Mouse (Mus musculus) v-Abl transformed pro-B cells (cell line): Measurements from ENCODE around the gene Lrch3.
"Not testable (repeated sequence)": the region's sequence is repeated elsewhere in the genome, so short reads cannot be mapped to it uniquely, and the experiment has no call there.

ENCODE experiments used
- in situ Hi-C, 2 experiments: fragments of 400-800 bp; cut with MboI; formaldehyde crosslinking; loops; one replicate each; pipeline ENCODE4 v1.15.1; 2025; ENCODE audit not compliant: unreplicated experiment in 2 of 2

The Lrch3 gene

GRCm38 (mm10) chr16:33043268-33043667, 129.4 kb downstream of the Lrch3 start:
- in situ Hi-C loops = loop anchor here in 1 of 2 experiments (25.0 kb wide), 1 partner anchor 919 kb away; the partner anchor contains the start of gene Umps

- in situ Hi-C loops = loop anchor here in 1 of 2 experiments (25.0 kb wide), 1 partner anchor 914 kb away; the partner anchor contains the start of gene Umps
Measured at GRCm38 (mm10) chr16:33048004-33048403, 134.1 kb downstream of the Lrch3 start.

- in situ Hi-C loops = loop anchor here in 1 of 2 experiments (25.0 kb wide), 1 partner anchor 914 kb away; the partner anchor contains the start of gene Umps
Measured at GRCm38 (mm10) chr16:33048686-33049085, 134.8 kb downstream of the Lrch3 start.

GRCm38 (mm10) chr16:33049809-33050208, 135.9 kb downstream of the Lrch3 start:
- in situ Hi-C loops = loop anchor here in 1 of 2 experiments (25.0 kb wide), 1 partner anchor 912 kb away; the partner anchor contains the start of gene Umps

- in situ Hi-C loops = no loop called here
Measured at GRCm38 (mm10) chr16:33053141-33053540, 139.2 kb downstream of the Lrch3 start.

GRCm38 (mm10) chr16:33054927-33055326, 141.0 kb downstream of the Lrch3 start:
- in situ Hi-C loops = not testable (repeated sequence)

GRCm38 (mm10) chr16:33055655-33056054, 141.8 kb downstream of the Lrch3 start:
- in situ Hi-C loops = no loop called here

- in situ Hi-C loops = no loop called here
Measured at GRCm38 (mm10) chr16:33056095-33056785, 142.3 kb downstream of the Lrch3 start, which contains the start of the genes Iqcg and Rpl35a. Gene Iqcg, minus strand, starts transcription at chr16:33056218. Gene Rpl35a, plus strand, starts transcription at chr16:33056453.

- in situ Hi-C loops = no loop called here
Measured at GRCm38 (mm10) chr16:33056786-33057185, 142.9 kb downstream of the Lrch3 start.

- in situ Hi-C loops = no loop called here
Measured at GRCm38 (mm10) chr16:33058033-33058432, 144.1 kb downstream of the Lrch3 start.

- in situ Hi-C loops = not testable (repeated sequence)
Measured at GRCm38 (mm10) chr16:33058656-33059055, 144.8 kb downstream of the Lrch3 start.

GRCm38 (mm10) chr16:33059471-33059870, 145.6 kb downstream of the Lrch3 start:
- in situ Hi-C loops = no loop called here

GRCm38 (mm10) chr16:33060926-33061325, 147.0 kb downstream of the Lrch3 start:
- in situ Hi-C loops = no loop called here

GRCm38 (mm10) chr16:33061400-33061799, 147.5 kb downstream of the Lrch3 start:
- in situ Hi-C loops = no loop called here

- in situ Hi-C loops = no loop called here
Measured at GRCm38 (mm10) chr16:33062024-33062681, 148.3 kb downstream of the Lrch3 start, which contains the start of gene Lmln. Gene Lmln, plus strand, starts transcription at chr16:33062521.

- in situ Hi-C loops = no loop called here
Measured at GRCm38 (mm10) chr16:33062682-33063131, 148.8 kb downstream of the Lrch3 start.

- in situ Hi-C loops = no loop called here
Measured at GRCm38 (mm10) chr16:33063267-33063666, 149.4 kb downstream of the Lrch3 start.

- in situ Hi-C loops = no loop called here
Measured at GRCm38 (mm10) chr16:33064636-33065035, 150.7 kb downstream of the Lrch3 start.
